Mouse (Mus musculus): ENCODE data around the gene Tmem37.

DNA sequence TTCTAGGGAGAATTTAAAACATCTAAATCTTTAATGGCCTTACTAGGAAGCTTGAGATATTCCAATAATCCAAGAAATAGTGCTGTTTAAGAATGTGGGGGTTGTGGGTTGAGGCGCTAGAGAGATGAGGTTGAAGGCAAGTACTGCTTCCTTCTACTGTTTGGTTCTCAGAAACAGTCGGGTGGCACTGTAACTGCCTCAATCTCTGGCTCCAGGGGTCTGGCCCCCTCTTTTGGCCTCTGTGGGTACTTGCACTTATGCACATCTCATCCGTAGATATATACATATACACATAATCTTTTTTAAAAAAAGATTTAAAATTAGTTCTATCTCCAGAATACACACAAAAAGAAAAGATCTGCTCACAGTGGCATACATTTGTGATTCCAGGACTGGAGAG is 55.0 kb downstream of the Tmem37 start:
- TF ChIP-seq CTCF (IDR thresholded peaks at IDR 0.05) (no peak), EP300 (IDR thresholded peaks at IDR 0.05) (no peak)

Data from lung, postnatal 0 days (tissue).